Mouse (Mus musculus): ENCODE measurements around the gene Rnf185. TPM values are rescaled to one million over a fixed set of nuclear protein-coding genes. Genes with fewer than 3 reads are reported as not detected.

Rnf185 gene
- polyA plus RNA-seq, 1 experiment: 12.8 TPM

DNA sequence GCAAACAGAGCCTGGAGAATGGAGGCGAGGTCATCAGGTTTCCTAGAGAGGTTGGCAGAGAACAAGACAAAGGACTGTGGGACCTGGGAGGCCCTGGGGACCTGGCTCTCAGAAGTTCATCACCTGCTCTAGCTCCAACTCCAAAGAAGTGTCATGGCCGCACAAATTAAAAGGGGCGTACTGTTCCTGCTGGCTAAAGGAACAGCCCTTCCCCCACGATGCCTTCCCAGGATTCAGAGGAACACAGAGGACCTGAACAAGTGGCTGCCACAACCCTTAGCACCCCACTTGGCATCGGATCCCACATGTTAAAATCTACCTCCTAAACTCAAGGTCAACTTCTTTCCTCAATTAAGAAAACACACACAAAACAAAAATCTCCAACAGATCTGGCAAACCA, 82.7 kb downstream of the Rnf185 start:
- WGBS: 96% methylated on average over 5 of the region's 5 CpGs
- TF ChIP-seq POLR2A (IDR thresholded peaks at IDR 0.05; ENCODE audit: low read depth, low read length): no peak
- TF ChIP-seq CTCF (IDR thresholded peaks at IDR 0.05; ENCODE audit: extremely low read depth, insufficient read depth, insufficient read length, insufficient replicate concordance): no peak
- no peak overlapping the region for H3K27ac ChIP-seq (ENCODE audit: insufficient read depth, low read length)

DNA sequence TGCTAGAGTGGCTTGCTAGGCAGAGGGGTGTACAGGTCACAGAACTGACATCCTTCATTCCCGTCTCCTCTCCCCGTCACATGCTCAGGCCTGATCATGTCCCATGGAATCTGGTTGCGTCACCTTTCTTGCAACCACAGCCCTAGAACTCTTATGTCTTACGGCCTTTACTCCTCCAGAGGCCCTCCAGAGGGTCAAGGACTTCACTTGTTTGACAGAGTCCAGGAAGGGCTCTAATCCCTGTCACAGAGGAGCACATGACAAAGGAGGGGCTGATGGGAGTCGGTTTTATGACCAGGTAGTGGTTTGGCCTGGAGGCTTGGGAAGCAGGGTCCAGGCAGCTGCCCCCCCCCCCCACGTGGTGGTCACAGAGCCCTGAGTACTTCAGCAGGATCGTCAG, 83.2 kb downstream of the Rnf185 start:
- no peak overlapping the region for H3K4me3 ChIP-seq (ENCODE audit: extremely low read depth, insufficient read depth, insufficient read length)
- H3K27ac ChIP-seq (ENCODE audit: insufficient read depth, low read length): no peak overlapping the region
- DNase-seq (ENCODE audit: low read depth in 1 of 2, low spot score in 2 of 2): no peak
- H3K36me3 ChIP-seq (ENCODE audit: control insufficient read depth, insufficient read depth, low read length): 0 out of 2 replicates have a peak, but pooled peaks cover 4% of the 10 kb centered on the region
- 76% methylated on average over 7 of the region's 7 CpGs for WGBS
- H3K4me1 ChIP-seq (ENCODE audit: control insufficient read depth, insufficient read depth, insufficient read length): peaks cover 8% of the 10 kb centered on the region; the same call in 1 of the 2 replicates
- H3K27me3 ChIP-seq (ENCODE audit: control insufficient read depth, insufficient read depth, low read length): no peaks in the 10 kb centered on the region
- no peak for TF ChIP-seq CTCF (IDR thresholded peaks at IDR 0.05; ENCODE audit: extremely low read depth, insufficient read depth, insufficient read length, insufficient replicate concordance)
- TF ChIP-seq POLR2A (IDR thresholded peaks at IDR 0.05; ENCODE audit: low read depth, low read length): no peak

More for the DNA sequence above, 82.7 kb downstream of the Rnf185 start:
- Histone ChIP-seq H3K4me3 (ENCODE audit: extremely low read depth, insufficient read depth, insufficient read length) (no peak overlapping the region), H3K27me3 (ENCODE audit: control insufficient read depth, insufficient read depth, low read length) (no peaks in the 10 kb centered on the region), H3K36me3 (ENCODE audit: control insufficient read depth, insufficient read depth, low read length) (peaks cover 4% of the 10 kb centered on the region; the same call in 1 of the 2 replicates), H3K4me1 (ENCODE audit: control insufficient read depth, insufficient read depth, insufficient read length) (peaks cover 8% of the 10 kb centered on the region; the same call in 1 of the 2 replicates)
- DNase-seq (ENCODE audit: low read depth in 1 of 2, low spot score in 2 of 2): no peak

DNA sequence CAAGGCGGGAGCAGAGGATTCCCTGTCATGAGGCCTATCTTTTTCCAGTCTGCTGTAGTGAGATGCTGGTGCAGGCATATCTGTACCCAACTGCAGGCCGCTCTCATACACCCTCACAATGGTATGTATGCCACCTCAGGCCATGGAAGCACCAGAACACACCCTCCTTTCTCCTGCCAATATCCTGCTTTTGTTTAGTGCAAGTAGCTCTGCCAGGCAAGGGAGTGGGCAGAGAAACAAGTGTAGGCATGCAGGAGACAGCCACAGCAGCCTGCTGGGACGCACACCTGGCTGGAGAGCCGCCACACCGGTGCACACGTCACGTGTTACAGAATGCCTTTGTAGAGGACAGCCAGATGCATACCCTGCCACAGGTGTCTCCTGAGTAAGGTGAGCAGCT, 85.8 kb downstream of the Rnf185 start:
- 0 out of 2 replicates have a peak, but pooled peaks cover 4% of the 10 kb centered on the region for H3K36me3 ChIP-seq (ENCODE audit: control insufficient read depth, insufficient read depth, low read length)
- H3K27ac ChIP-seq (ENCODE audit: insufficient read depth, low read length): no peak overlapping the region
- TF ChIP-seq CTCF (IDR thresholded peaks at IDR 0.05; ENCODE audit: extremely low read depth, insufficient read depth, insufficient read length, insufficient replicate concordance): no peak
- DNase-seq (ENCODE audit: low read depth in 1 of 2, low spot score in 2 of 2): no peak
- WGBS: 92% methylated on average over 7 of the region's 7 CpGs
- H3K27me3 ChIP-seq (ENCODE audit: control insufficient read depth, insufficient read depth, low read length): no peaks in the 10 kb centered on the region
- no peak overlapping the region for H3K4me3 ChIP-seq (ENCODE audit: extremely low read depth, insufficient read depth, insufficient read length)
- H3K4me1 ChIP-seq (ENCODE audit: control insufficient read depth, insufficient read depth, insufficient read length): 0 out of 2 replicates have a peak, but pooled peaks cover 2% of the 10 kb centered on the region

Other genes starting within 250 kb of the Rnf185 start
- 34.3 and 42.6 TPM in 2 replicates for gene Eif4enif1, start 250.0 kb downstream of the Rnf185 start, polyA plus RNA-seq (2012; rRNA removed)
- 11.1 TPM in 2 replicates for gene Drg1, start 185.9 kb downstream of the Rnf185 start, polyA plus RNA-seq (2012; rRNA removed)
- 44.9 and 49.9 TPM in 2 replicates for gene Patz1, start 163.5 kb downstream of the Rnf185 start, polyA plus RNA-seq (2012; rRNA removed)
- 43.6 and 58.5 TPM in 2 replicates for gene Pik3ip1, start 122.0 kb downstream of the Rnf185 start, polyA plus RNA-seq (2012; rRNA removed)
- 58.8 and 66.6 TPM in 2 replicates for gene Limk2, start 43.2 kb downstream of the Rnf185 start, polyA plus RNA-seq (2012; rRNA removed)
- 0.15 and 0.30 TPM in 2 replicates for gene Pla2g3, start 35.9 kb upstream of the Rnf185 start, polyA plus RNA-seq (2012; rRNA removed)
- 1.1 and 1.9 TPM in 2 replicates for gene Inpp5j, start 52.5 kb upstream of the Rnf185 start, polyA plus RNA-seq (2012; rRNA removed)
- gene Selenom, start 62.3 kb upstream of the Rnf185 start, polyA plus RNA-seq (2012; rRNA removed): 36.7 and 50.7 TPM in 2 replicates
- 13.0 and 14.6 TPM in 2 replicates for gene Smtn, start 88.2 kb upstream of the Rnf185 start, polyA plus RNA-seq (2012; rRNA removed)
- gene Morc2a, start 196.8 kb upstream of the Rnf185 start, polyA plus RNA-seq (2012; rRNA removed): 7.0 and 7.5 TPM in 2 replicates

All from spleen, adult 2 months (tissue).